Mouse (Mus musculus) lung, embryonic 16.5 days (tissue): ENCODE results near the gene Fam227b. TPM values are rescaled to one million over a fixed set of nuclear protein-coding genes. Genes with fewer than 3 reads are reported as not detected.

Experiments
- ATAC-seq: fragments of 200-750 bp; cut with Nextera tagmentation; 2 replicates; pipeline ENCODE4 v1.8.0; 2017; ENCODE audit warnings: low read depth, mild to moderate bottlenecking, moderate library complexity
- H3K27ac ChIP-seq: fragments of 300-500 bp; sonication (generic); 2 replicates; pipeline ENCODE4 v1.5.1; 2014; ENCODE audit warnings: mild to moderate bottlenecking, control low read depth, low read length
- H3K27me3 ChIP-seq: fragments of 300-500 bp; sonication (generic); 2 replicates; pipeline ENCODE4 v1.6.1; 2014; ENCODE audit warnings: low read depth, low read length, mixed read lengths; ENCODE audit not compliant: control insufficient read depth, insufficient read depth
- H3K36me3 ChIP-seq: fragments of 300-500 bp; sonication (generic); 2 replicates; pipeline ENCODE4 v1.6.1; 2014; ENCODE audit warnings: low read length; ENCODE audit not compliant: control insufficient read depth, insufficient read depth
- H3K4me1 ChIP-seq: fragments of 300-500 bp; sonication (generic); replicated peaks from 2 replicates; pipeline ENCODE4 v1.6.1; 2014; ENCODE audit warnings: low read length, mixed read lengths; ENCODE audit not compliant: control insufficient read depth, insufficient read depth
- H3K4me2 ChIP-seq: fragments of 300-500 bp; sonication (generic); 2 replicates; pipeline ENCODE4 v1.6.1; 2014; ENCODE audit warnings: low read depth, low read length, control low read depth
- H3K4me3 ChIP-seq: fragments of 300-500 bp; sonication (generic); 2 replicates; pipeline ENCODE4 v1.5.1; 2014; ENCODE audit warnings: mild to moderate bottlenecking, low read length, control low read depth
- H3K9ac ChIP-seq: fragments of 300-500 bp; sonication (generic); 2 replicates; pipeline ENCODE4 v1.6.1; 2014; ENCODE audit warnings: low read length, control low read depth
- H3K9me3 ChIP-seq: fragments of 300-500 bp; sonication (generic); 2 replicates; pipeline ENCODE4 v1.6.1; 2016; ENCODE audit warnings: low read length; ENCODE audit not compliant: control insufficient read depth
- WGBS: fragments of 180-500 bp; shearing (Covaris S2); extraction: QIAGEN DNeasy Blood & Tissue Kit; methylation state at CpG from one replicate; pipeline ENCODE4 v1.1.7; 2014; 5-methylcytosine and 5-hydroxymethylcytosine counted together
- polyA plus RNA-seq: library from polyadenylated mRNA; unstranded; fragments of >200 nt; fragmentation: Nextera tagmentation; extraction: Ambion mirVana; gene quantifications from 2 replicates; pipeline ENCODE4 v1.2.1, GENCODE M21; 2015

Fam227b gene
- not detected in 2 replicates for polyA plus RNA-seq

DNA sequence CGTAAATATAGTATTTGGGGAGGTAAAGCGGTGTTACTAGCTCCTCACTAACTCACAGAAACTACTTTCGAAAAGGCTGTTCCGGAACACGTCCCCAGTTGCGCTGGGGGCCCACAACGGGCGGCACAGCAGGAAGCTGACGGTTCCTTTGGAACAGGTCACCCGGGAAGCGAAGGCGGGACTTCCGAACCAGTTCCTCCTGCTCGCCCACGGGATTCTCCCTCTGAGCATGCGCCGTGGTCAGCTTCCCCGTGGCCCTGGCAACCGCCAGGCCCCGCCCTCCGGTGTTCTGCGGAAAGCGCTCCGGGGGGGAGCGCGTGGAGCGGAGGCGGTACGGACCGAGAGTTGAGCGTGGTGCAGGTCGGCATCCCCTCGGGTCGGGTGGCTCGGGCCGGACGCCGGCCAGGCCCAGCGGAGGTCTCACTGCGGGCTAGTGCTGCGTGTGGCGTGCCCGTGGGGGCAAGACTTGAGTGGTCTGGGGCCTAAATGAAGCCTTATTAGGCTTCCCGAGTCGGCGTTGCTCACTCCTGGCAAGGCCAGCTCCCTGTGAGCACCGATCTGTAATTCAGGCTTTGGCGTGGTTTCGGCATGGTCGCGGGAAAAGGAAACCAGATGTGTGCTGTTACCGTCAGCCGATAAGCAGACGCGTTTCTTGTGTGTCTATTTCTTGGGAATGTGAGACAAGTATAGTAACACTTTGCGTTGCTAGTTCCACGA is at the start of gene Fam227b, which contains the start of gene Dtwd1:
Fam227b (minus strand) TSS at position 150 of the 717 bp plus-strand sequence.
Dtwd1 (plus strand) TSS at position 287 of the 717 bp plus-strand sequence.
- H3K4me1 ChIP-seq = 0 out of 2 replicates have a peak, but pooled peaks cover 2% of the 10 kb centered on the region
- H3K36me3 ChIP-seq = no peaks in the 10 kb centered on the region
- peak within 1 kb of the TSS; percentile 55 for H3K4me2 ChIP-seq
- ATAC-seq = peak; percentile 99
- peak within 1 kb of the TSS; percentile 94 for H3K9ac ChIP-seq
- peak within 1 kb of the TSS; percentile 98 for H3K27ac ChIP-seq
- under 1% methylated on average over 53 of the region's 57 CpGs for WGBS
- H3K27me3 ChIP-seq = no peaks in the 10 kb centered on the region
- H3K9me3 ChIP-seq = no peaks in the 10 kb centered on the region
- peak within 1 kb of the TSS; percentile 80 for H3K4me3 ChIP-seq

DNA sequence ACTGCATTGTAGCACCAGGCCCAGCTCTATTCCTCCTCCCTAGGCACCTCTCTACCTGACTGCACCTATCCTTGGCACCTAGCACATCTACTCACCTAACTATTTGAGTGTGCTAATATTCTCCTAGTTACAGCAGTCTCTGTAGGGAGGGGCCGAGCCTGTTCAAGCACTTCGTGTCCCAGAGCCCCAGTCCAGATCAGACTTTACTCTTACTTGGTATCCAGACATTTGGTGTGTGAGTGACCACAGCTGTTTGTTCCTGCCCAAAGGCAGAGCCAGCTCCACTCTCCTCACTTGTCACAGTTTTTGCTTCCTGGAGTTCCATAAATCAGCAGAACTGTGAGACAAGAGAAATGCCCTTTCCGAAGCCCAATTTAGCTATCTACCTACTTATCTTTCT is 47.2 kb upstream of the Fam227b start:
- WGBS = 51% methylated on average over 3 of the region's 3 CpGs
- ATAC-seq = peak; percentile 60; the same call in 1 of the 2 replicates
- Histone ChIP-seq H3K9me3 (no peaks in the 10 kb centered on the region), H3K4me3 (no peak overlapping the region), H3K9ac (no peak overlapping the region), H3K4me2 (no peak overlapping the region), H3K4me1 (no peaks in the 10 kb centered on the region), H3K27me3 (no peaks in the 10 kb centered on the region), H3K27ac (no peak overlapping the region), H3K36me3 (no peaks in the 10 kb centered on the region)

DNA sequence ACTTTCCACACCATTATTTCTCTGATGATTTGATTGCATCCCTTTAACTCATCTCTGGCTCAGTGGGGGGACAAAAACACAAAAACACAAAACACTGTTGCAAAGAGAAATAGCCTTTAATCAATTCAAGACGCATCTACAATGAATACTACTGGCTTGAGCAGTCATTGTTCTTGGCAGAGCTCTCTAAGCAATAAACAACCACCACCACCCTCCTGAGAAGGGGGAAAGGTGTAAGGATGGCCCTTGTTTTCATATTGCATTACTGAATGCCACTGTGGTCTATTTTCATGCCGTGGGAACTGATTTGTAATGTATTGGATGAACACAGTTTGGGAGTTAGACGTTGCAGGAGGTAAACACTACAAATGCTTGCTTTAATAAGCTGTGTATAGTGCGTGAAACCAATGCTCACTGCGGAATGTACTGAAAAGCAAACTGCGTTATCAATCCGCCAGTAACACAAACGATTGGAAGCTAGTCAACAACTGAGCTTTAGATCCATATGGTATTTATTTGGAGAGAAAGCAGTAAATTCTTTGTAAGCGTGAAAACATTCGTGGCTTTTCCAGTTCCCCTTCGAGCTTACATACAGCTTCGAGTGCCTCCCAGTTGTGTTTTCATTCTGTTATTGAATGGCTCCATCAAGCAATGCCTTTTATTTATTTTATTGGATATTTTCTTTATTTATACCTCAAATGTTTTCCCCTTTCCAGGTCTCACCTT is 44.0 kb upstream of the Fam227b start:
- 72% methylated on average over 12 of the region's 12 CpGs for WGBS
- H3K4me3 ChIP-seq = no peak overlapping the region
- H3K9ac ChIP-seq = no peak overlapping the region
- H3K27ac ChIP-seq = no peak overlapping the region
- no peaks in the 10 kb centered on the region for H3K9me3 ChIP-seq
- no peaks in the 10 kb centered on the region for H3K4me1 ChIP-seq
- H3K27me3 ChIP-seq = no peaks in the 10 kb centered on the region
- no peaks in the 10 kb centered on the region for H3K36me3 ChIP-seq
- H3K4me2 ChIP-seq = no peak overlapping the region
- no peak for ATAC-seq

DNA sequence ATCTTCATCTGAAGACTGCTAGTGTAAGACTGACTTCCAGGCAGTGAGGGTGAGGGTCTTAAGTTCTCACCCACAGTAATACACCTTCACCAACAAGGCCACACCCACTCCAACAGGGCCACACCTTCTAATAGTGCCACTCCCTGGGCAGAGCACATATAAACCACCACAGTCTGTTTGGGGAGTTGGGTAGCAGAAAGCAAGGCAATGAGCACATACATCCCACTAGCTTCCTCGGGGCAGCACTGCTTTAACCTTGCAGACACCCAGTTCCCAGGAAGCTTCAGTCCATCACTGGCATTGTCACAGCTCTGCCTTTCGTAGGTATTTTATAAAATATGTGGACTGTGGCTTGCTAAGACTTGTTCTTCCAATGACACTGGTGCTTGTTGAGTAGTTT is 40.3 kb upstream of the Fam227b start:
- no peaks in the 10 kb centered on the region for H3K4me1 ChIP-seq
- H3K27me3 ChIP-seq = no peaks in the 10 kb centered on the region
- no peak overlapping the region for H3K27ac ChIP-seq
- H3K4me3 ChIP-seq = no peak overlapping the region
- H3K9me3 ChIP-seq = no peaks in the 10 kb centered on the region
- WGBS = 75% methylated on average over 2 of the region's 2 CpGs
- no peak overlapping the region for H3K4me2 ChIP-seq
- H3K36me3 ChIP-seq = no peaks in the 10 kb centered on the region
- ATAC-seq = no peak
- no peak overlapping the region for H3K9ac ChIP-seq

DNA sequence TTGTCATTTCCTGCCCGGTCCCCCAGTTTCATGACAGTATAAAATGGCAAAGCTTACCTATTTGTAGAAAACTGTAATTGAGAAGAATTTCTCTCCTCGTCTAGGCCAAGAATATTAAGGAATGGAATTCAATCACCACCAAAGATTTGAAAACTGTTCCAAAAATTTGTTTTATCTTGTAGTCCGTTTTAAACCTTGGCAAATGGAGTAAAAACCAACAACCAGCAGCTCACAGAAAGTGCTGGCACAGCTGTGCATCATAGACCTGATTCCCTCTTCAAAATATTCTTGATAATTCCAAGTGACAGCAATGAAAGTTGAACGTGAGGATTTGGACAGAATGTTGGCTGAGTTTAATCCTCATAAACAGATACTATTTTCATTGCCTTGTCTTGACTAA is 39.5 kb upstream of the Fam227b start:
- Histone ChIP-seq H3K27ac (no peak overlapping the region), H3K9me3 (no peaks in the 10 kb centered on the region), H3K36me3 (no peaks in the 10 kb centered on the region), H3K27me3 (no peaks in the 10 kb centered on the region), H3K4me1 (no peaks in the 10 kb centered on the region), H3K4me3 (no peak overlapping the region), H3K9ac (no peak overlapping the region), H3K4me2 (no peak overlapping the region)
- WGBS = 51% methylated on average over 4 of the region's 4 CpGs
- ATAC-seq = no peak

DNA sequence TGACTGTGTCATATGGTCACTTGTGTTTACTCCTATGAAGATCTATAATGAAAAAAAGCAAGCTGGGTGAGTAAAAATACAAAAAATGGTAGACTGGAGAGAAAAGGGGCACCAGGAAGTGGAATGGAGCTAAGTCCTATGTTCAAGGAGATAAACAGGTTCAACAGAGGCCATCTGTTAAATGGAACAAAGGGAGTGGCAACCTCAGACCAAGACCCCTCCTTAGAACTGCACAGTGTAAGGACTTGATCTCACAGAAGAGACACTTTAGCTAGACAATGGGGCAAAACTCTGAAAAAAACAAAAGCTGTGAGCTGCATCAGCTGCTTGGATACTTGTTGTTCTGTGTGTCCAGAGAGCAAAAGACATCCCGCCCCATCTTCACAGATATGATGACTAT is 19.6 kb upstream of the Fam227b start:
- no peak overlapping the region for H3K27ac ChIP-seq
- no peak overlapping the region for H3K4me3 ChIP-seq
- no peak for ATAC-seq
- H3K36me3 ChIP-seq = no peaks in the 10 kb centered on the region
- H3K9me3 ChIP-seq = no peaks in the 10 kb centered on the region
- H3K4me1 ChIP-seq = no peaks in the 10 kb centered on the region
- WGBS = 97% methylated on average over 1 of the region's 1 CpGs
- H3K9ac ChIP-seq = no peak overlapping the region
- H3K4me2 ChIP-seq = no peak overlapping the region
- H3K27me3 ChIP-seq = no peaks in the 10 kb centered on the region

DNA sequence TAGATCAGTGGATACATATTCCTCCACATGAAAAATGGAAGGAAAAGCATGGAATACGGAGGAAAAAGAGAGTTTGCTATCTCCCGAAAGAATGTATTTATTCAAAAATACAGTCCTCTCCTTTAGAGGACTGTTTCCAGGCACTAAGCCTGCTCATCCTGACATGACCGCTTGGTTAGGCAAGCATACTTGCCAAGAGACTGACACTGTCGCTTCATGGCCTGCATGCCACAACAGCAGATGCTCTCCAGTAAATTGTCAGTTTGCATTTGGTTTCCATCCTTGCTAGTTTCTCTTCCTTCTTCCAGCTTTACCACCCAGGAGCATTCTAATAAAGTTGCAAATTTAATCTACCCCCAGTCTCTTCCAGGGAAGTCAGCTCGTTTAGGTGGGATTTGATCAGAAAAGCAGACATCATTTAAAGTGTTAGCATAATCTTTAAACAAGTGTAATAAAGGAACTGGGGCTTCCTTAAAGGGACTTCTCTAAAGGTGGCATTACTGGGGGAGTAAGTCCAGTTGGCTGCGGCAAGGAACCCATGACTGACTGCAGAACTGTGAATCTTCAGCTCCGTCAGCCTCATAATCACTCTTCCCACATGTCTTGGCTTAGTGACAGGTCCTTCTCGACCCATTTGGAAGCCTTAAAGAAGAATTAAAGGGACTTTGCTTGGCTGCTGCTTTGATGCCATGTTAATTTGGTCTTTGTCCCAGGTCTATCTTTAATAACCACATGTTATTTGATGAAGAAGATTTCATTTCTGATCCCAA is 15.2 kb upstream of the Fam227b start:
- H3K4me3 ChIP-seq = no peak overlapping the region
- H3K9ac ChIP-seq = no peak overlapping the region
- WGBS = 81% methylated on average over 8 of the region's 8 CpGs
- no peaks in the 10 kb centered on the region for H3K4me1 ChIP-seq
- H3K27ac ChIP-seq = no peak overlapping the region
- H3K36me3 ChIP-seq = peaks cover 4% of the 10 kb centered on the region
- H3K9me3 ChIP-seq = no peaks in the 10 kb centered on the region
- H3K27me3 ChIP-seq = no peaks in the 10 kb centered on the region
- no peak for ATAC-seq
- H3K4me2 ChIP-seq = no peak overlapping the region

DNA sequence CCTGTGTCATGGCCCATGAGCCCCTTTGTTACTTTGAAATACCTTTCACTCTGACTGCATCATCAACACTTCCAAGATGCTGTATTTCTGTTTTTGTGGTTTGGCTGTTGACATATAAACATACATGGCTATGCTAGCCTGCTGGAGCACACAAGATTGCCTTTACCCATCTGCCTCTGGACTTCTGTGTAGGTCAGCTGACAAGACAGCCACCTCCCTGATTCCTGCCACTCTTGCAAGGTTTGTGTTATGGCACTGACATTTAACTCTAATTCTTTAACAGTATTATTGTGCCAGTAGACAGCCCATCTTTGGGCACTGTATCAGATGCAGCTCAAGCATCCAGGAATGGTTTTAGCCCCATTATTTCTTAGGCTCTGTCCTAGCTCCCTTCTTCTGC is 14.5 kb upstream of the Fam227b start:
- Histone ChIP-seq H3K4me3 (no peak overlapping the region), H3K27me3 (no peaks in the 10 kb centered on the region), H3K4me2 (no peak overlapping the region), H3K9me3 (no peaks in the 10 kb centered on the region), H3K4me1 (no peaks in the 10 kb centered on the region), H3K36me3 (peaks cover 9% of the 10 kb centered on the region), H3K9ac (no peak overlapping the region), H3K27ac (no peak overlapping the region)
- no peak for ATAC-seq
